Mouse (Mus musculus) lung, adult 2 months (tissue): ENCODE data around the gene Slc35a1.
"Not testable (repeated sequence)": the region's sequence is repeated elsewhere in the genome, so short reads cannot be mapped to it uniquely, and the experiment has no call there.

ENCODE experiments used
- CTCF ChIP-seq: fragments of 200-500 bp; IDR thresholded peaks from 2 replicates; pipeline ENCODE4 v1.5.1; 2011; ENCODE audit warnings: mild to moderate bottlenecking, low read length, control low read depth; ENCODE audit not compliant: insufficient read depth
- POLR2A ChIP-seq: fragments of 200-500 bp; IDR thresholded peaks from 2 replicates; pipeline ENCODE4 v1.6.1; 2011; ENCODE audit warnings: low read depth, mild to moderate bottlenecking, control low read depth, low read length, borderline replicate concordance; ENCODE audit errors: extremely low read depth

- TF ChIP-seq CTCF, POLR2A: not testable (repeated sequence)
These were observed 38.5 kb upstream of the Slc35a1 start for GRCm38 (mm10) chr4:34725710-34726109.
